Comparison of ENCODE assay signal across 14 mouse cellular contexts in the genomic region with DNA sequence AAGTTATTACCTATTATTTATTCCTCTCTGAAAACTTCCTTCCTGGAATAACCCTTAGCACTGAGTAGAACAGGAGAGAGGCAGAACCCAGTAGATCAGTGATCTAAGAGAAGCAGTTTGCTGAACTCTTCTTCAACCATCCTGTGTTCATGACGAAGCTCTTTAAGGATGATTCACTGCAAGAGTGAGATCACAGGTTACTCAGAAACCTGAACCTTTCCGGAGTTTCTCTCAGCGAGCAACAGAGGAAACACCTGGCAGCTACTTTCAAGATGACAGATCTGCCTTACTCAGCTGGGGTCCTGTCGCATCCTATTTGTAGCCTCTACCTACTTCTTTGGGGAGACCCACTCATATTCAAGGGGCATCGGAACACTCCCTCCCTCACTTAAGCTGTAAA.
DNase-seq lines count a peak whose midpoint lies in the region; ATAC-seq lines count a peak whose summit lies in the region.
"Had no signal": no experiment of that assay in that cellular context is flagged by ENCODE, and none has a peak within 500 bp of the region (broad histone marks: within the 10 kb centered on the region; RNA-seq: fewer than 3 reads in every experiment).

No protein-coding gene starts in this region.

- no peak for DNase-seq in kidney, postnatal 14 days
- DNase-seq in mesoderm, embryonic 11.5 days (ENCODE audit: low read depth, low spot score) = peak; percentile 34
- peak; percentile 17 to 47 for DNase-seq in thymus, postnatal 36 days
- no peak for DNase-seq in hindbrain, embryonic 11.5 days (ENCODE audit: low spot score)
- DNase-seq: cerebellum, adult 11 months; cerebellum, postnatal 36 days; liver, embryonic 13.5 days had no signal

- no peak overlapping the region for H3K27ac ChIP-seq in kidney, embryonic 16.5 days (ENCODE audit: low read length)
- no peak overlapping the region for H3K27ac ChIP-seq in hindbrain, embryonic 16.5 days (ENCODE audit: low read depth, low read length)
- H3K27ac ChIP-seq in hindbrain, embryonic 11.5 days (ENCODE audit: low read depth, low read length) = no peak overlapping the region
- H3K27ac ChIP-seq: embryonic facial prominence, embryonic 15.5 days; liver, embryonic 13.5 days had no signal

- H3K36me3 ChIP-seq in kidney, embryonic 16.5 days (ENCODE audit: insufficient read depth, low read length) = no peaks in the 10 kb centered on the region
- H3K36me3 ChIP-seq in hindbrain, embryonic 16.5 days (ENCODE audit: control insufficient read depth, insufficient read depth, low read length) = no peaks in the 10 kb centered on the region
- H3K36me3 ChIP-seq in hindbrain, embryonic 11.5 days (ENCODE audit: control insufficient read depth, insufficient read depth, low read length) = no peaks in the 10 kb centered on the region
- H3K36me3 ChIP-seq: embryonic facial prominence, embryonic 15.5 days; heart, embryonic 12.5 days; liver, embryonic 13.5 days had no signal

- ATAC-seq in kidney, embryonic 16.5 days (ENCODE audit: low FRiP score, low TSS enrichment) = peak; percentile 70; the same call in 1 of the 2 replicates
- peak; percentile 32 for ATAC-seq in CD4-positive, CD25-positive, alpha-beta regulatory T cell, adult 4 months
- no peak for ATAC-seq in hindbrain, embryonic 16.5 days
- ATAC-seq in hindbrain, embryonic 11.5 days (ENCODE audit: low FRiP score) = no peak
- no peak for ATAC-seq in megakaryocyte, adult 5-6 weeks (ENCODE audit: poor library complexity, severe bottlenecking)
- ATAC-seq: midbrain, embryonic 16.5 days had no signal

- no peaks in the 10 kb centered on the region for H3K9me3 ChIP-seq in kidney, embryonic 16.5 days (ENCODE audit: low read length)
- H3K9me3 ChIP-seq in hindbrain, embryonic 16.5 days (ENCODE audit: control insufficient read depth, low read length) = no peaks in the 10 kb centered on the region
- no peaks in the 10 kb centered on the region for H3K9me3 ChIP-seq in hindbrain, embryonic 11.5 days (ENCODE audit: control insufficient read depth, low read length)
- H3K9me3 ChIP-seq: embryonic facial prominence, embryonic 15.5 days; heart, embryonic 12.5 days; liver, embryonic 13.5 days had no signal

- WGBS in kidney, embryonic 16.5 days = 19% methylated on average over 5 of the region's 5 CpGs
- 69% methylated on average over 5 of the region's 5 CpGs for WGBS in hindbrain, embryonic 16.5 days
- 67% methylated on average over 5 of the region's 5 CpGs for WGBS in hindbrain, embryonic 11.5 days

- no peaks in the 10 kb centered on the region for H3K27me3 ChIP-seq in kidney, embryonic 16.5 days (ENCODE audit: insufficient read depth, low read length)
- no peaks in the 10 kb centered on the region for H3K27me3 ChIP-seq in hindbrain, embryonic 16.5 days (replicated peaks; ENCODE audit: control insufficient read depth, insufficient read depth, low read length)
- no peaks in the 10 kb centered on the region for H3K27me3 ChIP-seq in hindbrain, embryonic 11.5 days (ENCODE audit: control insufficient read depth, insufficient read depth, low read length)
- H3K27me3 ChIP-seq: embryonic facial prominence, embryonic 15.5 days; heart, embryonic 12.5 days; liver, embryonic 13.5 days had no signal

- H3K4me2 ChIP-seq in kidney, embryonic 16.5 days (replicated peaks; ENCODE audit: low read depth, low read length) = no peak overlapping the region
- no peak overlapping the region for H3K4me2 ChIP-seq in hindbrain, embryonic 16.5 days (ENCODE audit: low read length)
- H3K4me2 ChIP-seq in hindbrain, embryonic 11.5 days (replicated peaks; ENCODE audit: low read depth, low read length) = no peak overlapping the region
- H3K4me2 ChIP-seq: embryonic facial prominence, embryonic 15.5 days; heart, embryonic 12.5 days; liver, embryonic 13.5 days had no signal

- H3K9ac ChIP-seq in kidney, embryonic 16.5 days (replicated peaks; ENCODE audit: low read length) = no peak overlapping the region
- H3K9ac ChIP-seq in hindbrain, embryonic 16.5 days (ENCODE audit: low read depth, low read length) = no peak overlapping the region
- no peak overlapping the region for H3K9ac ChIP-seq in hindbrain, embryonic 11.5 days (ENCODE audit: low read depth, low read length)
- H3K9ac ChIP-seq: embryonic facial prominence, embryonic 15.5 days; heart, embryonic 12.5 days; liver, embryonic 13.5 days had no signal

- H3K4me1 ChIP-seq in kidney, embryonic 16.5 days (ENCODE audit: insufficient read depth, low read length) = 0 out of 2 replicates have a peak, but pooled peaks cover 4% of the 10 kb centered on the region
- no peaks in the 10 kb centered on the region for H3K4me1 ChIP-seq in hindbrain, embryonic 16.5 days (ENCODE audit: control insufficient read depth, insufficient read depth, low read depth, low read length)
- no peaks in the 10 kb centered on the region for H3K4me1 ChIP-seq in hindbrain, embryonic 11.5 days (replicated peaks; ENCODE audit: control insufficient read depth, insufficient read depth, low read length)
- H3K4me1 ChIP-seq: embryonic facial prominence, embryonic 15.5 days; liver, embryonic 13.5 days had no signal

- no peak overlapping the region for H3K4me3 ChIP-seq in kidney, embryonic 16.5 days (ENCODE audit: low read length)
- no peak overlapping the region for H3K4me3 ChIP-seq in hindbrain, embryonic 16.5 days (ENCODE audit: low read length)
- H3K4me3 ChIP-seq in hindbrain, embryonic 11.5 days (ENCODE audit: low read depth, low read length) = no peak overlapping the region
- H3K4me3 ChIP-seq: embryonic facial prominence, embryonic 15.5 days; heart, embryonic 12.5 days; liver, embryonic 13.5 days had no signal

Comparison
In these comparisons a context has a peak if more than half of its experiments do, and no peak if none do; other contexts are left out.
1. ATAC-seq: peak in kidney, embryonic 16.5 days (single experiment) and CD4-positive, CD25-positive, alpha-beta regulatory T cell, adult 4 months (single experiment); none in hindbrain, embryonic 16.5 days (single experiment), hindbrain, embryonic 11.5 days (single experiment) and megakaryocyte, adult 5-6 weeks (single experiment).
2. DNase-seq: peak in mesoderm, embryonic 11.5 days (single experiment) and thymus, postnatal 36 days (2 of 2); none in kidney, postnatal 14 days (single experiment) and hindbrain, embryonic 11.5 days (single experiment).